Mouse (Mus musculus): Measurements from ENCODE around the gene Slc35a5. TPM values are rescaled to one million over a fixed set of nuclear protein-coding genes. Genes with fewer than 3 reads are reported as not detected.

Gene Slc35a5
- 59.2 TPM for polyA plus RNA-seq (2017; shearing (Covaris generic))

GRCm38 (mm10) chr16:45158522-45159388 is at the start of gene Slc35a5, which contains the start of gene Atg3:
TSS of gene Slc35a5 (minus strand) at chr16:45158706.
TSS of gene Atg3 (plus strand) at chr16:45158785.

GRCm38 (mm10) chr16:45093137-45093731 is 65.3 kb downstream of the Slc35a5 start, which contains the start of gene Ccdc80:
TSS of gene Ccdc80 (plus strand) at chr16:45093402.

Other genes with a start within 250 kb of the Slc35a5 start
- 1.5 TPM for gene Cd200r3, start 215.0 kb downstream of the Slc35a5 start, polyA plus RNA-seq (2017; shearing (Covaris generic))
- 1.5 TPM for gene Ccdc80, start 65.3 kb downstream of the Slc35a5 start, polyA plus RNA-seq (2017; shearing (Covaris generic))
- gene Atg3, start 79 bp upstream of the Slc35a5 start, polyA plus RNA-seq (2017; shearing (Covaris generic)) = 26.6 TPM
- 96.7 TPM for gene Btla, start 65.6 kb upstream of the Slc35a5 start, polyA plus RNA-seq (2017; shearing (Covaris generic))

All from inflammation-experienced regulatory T-cells, adult 16 weeks (primary cell).